21 mouse cellular contexts compared by ENCODE assay signal in the genomic region with DNA sequence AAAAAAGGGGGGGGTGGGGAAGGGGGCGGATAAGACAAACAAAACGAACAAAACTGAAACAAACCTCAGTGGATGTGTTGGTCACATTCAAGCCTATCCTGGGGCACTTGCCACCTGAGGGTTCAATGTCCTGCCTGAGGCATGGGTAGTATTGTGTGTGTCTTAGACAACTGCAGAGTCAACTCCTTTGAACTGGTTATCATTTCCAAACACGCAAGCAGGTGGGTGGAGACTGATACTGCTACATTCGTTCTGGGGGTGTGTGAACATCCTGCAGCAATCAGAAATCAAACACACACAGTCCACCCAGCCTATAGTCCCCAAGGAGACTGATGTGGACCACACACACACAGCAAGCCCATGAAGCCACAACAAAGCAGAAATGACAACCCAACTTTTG.
DNase-seq lines count a peak whose midpoint lies in the region; ATAC-seq and TF ChIP-seq lines count a peak whose summit lies in the region.
"Had no signal": no experiment of that assay in that cellular context is flagged by ENCODE, and none has a peak within 500 bp of the region (broad histone marks: within the 10 kb centered on the region; RNA-seq: fewer than 3 reads in every experiment).

No protein-coding gene starts in this region.

- H3K4me1 ChIP-seq in heart, embryonic 12.5 days (replicated peaks), result peaks cover 17% of the 10 kb centered on the region
- H3K4me1 ChIP-seq in liver, adult 2 months (ENCODE audit: control insufficient read depth, insufficient read depth, low read length), result peaks cover 2% of the 10 kb centered on the region; the same call in 1 of the 2 replicates
- H3K4me1 ChIP-seq in stomach, embryonic 14.5 days (ENCODE audit: control insufficient read depth, insufficient read depth, low read length), result no peaks in the 10 kb centered on the region
- H3K4me1 ChIP-seq: hindbrain, embryonic 15.5 days had no signal

- no peaks in the 10 kb centered on the region for H3K27me3 ChIP-seq in heart, embryonic 12.5 days (replicated peaks)
- H3K27me3 ChIP-seq in liver, adult 2 months (ENCODE audit: control insufficient read depth, insufficient read depth, low read length), result no peaks in the 10 kb centered on the region
- H3K27me3 ChIP-seq in stomach, embryonic 14.5 days (ENCODE audit: control insufficient read depth, insufficient read depth, low read length), result no peaks in the 10 kb centered on the region
- H3K27me3 ChIP-seq: hindbrain, embryonic 15.5 days; limb, embryonic 15.5 days; midbrain, embryonic 12.5 days had no signal

- TF ChIP-seq POLR2A in liver, adult 2 months (IDR thresholded peaks at IDR 0.05; ENCODE audit: extremely low read depth, insufficient read depth, low read length), result no peak

- H3K9me3 ChIP-seq in heart, embryonic 12.5 days (replicated peaks), result no peaks in the 10 kb centered on the region
- H3K9me3 ChIP-seq in stomach, embryonic 14.5 days (ENCODE audit: control insufficient read depth, low read depth, low read length), result no peaks in the 10 kb centered on the region
- H3K9me3 ChIP-seq: hindbrain, embryonic 15.5 days; limb, embryonic 15.5 days; midbrain, embryonic 12.5 days had no signal

- no peak overlapping the region for H3K9ac ChIP-seq in heart, embryonic 12.5 days
- no peak overlapping the region for H3K9ac ChIP-seq in liver, adult 2 months (ENCODE audit: low read depth, low read length)
- H3K9ac ChIP-seq in stomach, embryonic 14.5 days (replicated peaks; ENCODE audit: low read depth, low read length), result no peak overlapping the region
- H3K9ac ChIP-seq: hindbrain, embryonic 15.5 days; limb, embryonic 15.5 days; midbrain, embryonic 12.5 days had no signal

- no peak overlapping the region for H3K4me2 ChIP-seq in heart, embryonic 12.5 days
- no peak overlapping the region for H3K4me2 ChIP-seq in stomach, embryonic 14.5 days (replicated peaks; ENCODE audit: low read depth, low read length)
- H3K4me2 ChIP-seq: hindbrain, embryonic 15.5 days; limb, embryonic 15.5 days; midbrain, embryonic 12.5 days had no signal

- TF ChIP-seq CTCF in liver, adult 2 months (IDR thresholded peaks at IDR 0.05; ENCODE audit: low read depth, low read length), result no peak

- no peak overlapping the region for H3K27ac ChIP-seq in heart, embryonic 12.5 days (ENCODE audit: poor library complexity, severe bottlenecking)
- no peak overlapping the region for H3K27ac ChIP-seq in liver, adult 2 months (replicated peaks; ENCODE audit: insufficient read depth, low read depth, low read length)
- H3K27ac ChIP-seq in stomach, embryonic 14.5 days (ENCODE audit: low read length), result no peak overlapping the region
- H3K27ac ChIP-seq: gastrocnemius, adult 2 months; hindbrain, embryonic 15.5 days; limb, embryonic 15.5 days; midbrain, embryonic 12.5 days had no signal

- WGBS in heart, embryonic 12.5 days, result 36% methylated on average over 4 of the region's 4 CpGs
- WGBS in liver, adult 2 months, result 35% methylated on average over 4 of the region's 4 CpGs
- 69% methylated on average over 4 of the region's 4 CpGs for WGBS in stomach, embryonic 14.5 days

- ATAC-seq in heart, embryonic 12.5 days (ENCODE audit: insufficient number of reproducible peaks, low FRiP score), result peak; percentile 94
- ATAC-seq in stomach, embryonic 14.5 days (ENCODE audit: insufficient number of reproducible peaks, insufficient read depth, low FRiP score, low read depth), result peak; percentile 71
- no peak for ATAC-seq in activated CD4-positive, CD25-positive, alpha-beta regulatory T cell, adult 4 months

- no peak for DNase-seq in heart, adult 11 months
- DNase-seq in c-Kit-positive CD71-positive TER-119-positive erythroid progenitor cells, embryonic 14.5 days (ENCODE audit: low spot score), result peak; percentile 58
- peak; percentile 26 for DNase-seq in liver, adult 2 months (ENCODE audit: extremely low read depth, low read depth, low spot score)
- no peak for DNase-seq in kidney, adult 11 months
- DNase-seq in urinary bladder, postnatal 10 days (ENCODE audit: low spot score), result no peak
- DNase-seq: B cell, adult 2 months; cerebellum, adult 11 months; cerebellum, postnatal 25 days; gastrocnemius, adult 2 months; heart, postnatal 10 days; kidney, adult 9 months; kidney, postnatal 4 days; lung, postnatal 36 days; right cerebral cortex, postnatal 4 days had no signal

- no peaks in the 10 kb centered on the region for H3K79me2 ChIP-seq in liver, adult 2 months (ENCODE audit: control insufficient read depth, insufficient read depth, low read length)

- no peak overlapping the region for H3K4me3 ChIP-seq in heart, embryonic 12.5 days
- no peak overlapping the region for H3K4me3 ChIP-seq in liver, adult 2 months (ENCODE audit: insufficient read depth, low read depth, low read length)
- H3K4me3 ChIP-seq in stomach, embryonic 14.5 days (ENCODE audit: low read depth, low read length), result no peak overlapping the region
- H3K4me3 ChIP-seq: gastrocnemius, adult 2 months; hindbrain, embryonic 15.5 days; limb, embryonic 15.5 days; midbrain, embryonic 12.5 days; myocyte had no signal

- no peaks in the 10 kb centered on the region for H3K36me3 ChIP-seq in heart, embryonic 12.5 days
- H3K36me3 ChIP-seq in liver, adult 2 months (ENCODE audit: control insufficient read depth, insufficient read depth, low read length), result no peaks in the 10 kb centered on the region
- no peaks in the 10 kb centered on the region for H3K36me3 ChIP-seq in stomach, embryonic 14.5 days (ENCODE audit: control insufficient read depth, insufficient read depth, low read length)
- H3K36me3 ChIP-seq: hindbrain, embryonic 15.5 days; limb, embryonic 15.5 days; midbrain, embryonic 12.5 days had no signal

Comparison
In these comparisons a context has a peak if more than half of its experiments do, and no peak if none do; other contexts are left out.
1. DNase-seq: peak in c-Kit-positive CD71-positive TER-119-positive erythroid progenitor cells, embryonic 14.5 days (single experiment) and liver, adult 2 months (single experiment); none in heart, adult 11 months (single experiment), kidney, adult 11 months (single experiment) and urinary bladder, postnatal 10 days (single experiment).